Mouse (Mus musculus): ENCODE measurements around the gene Itga9. TPM values are rescaled to one million over a fixed set of nuclear protein-coding genes. Genes with fewer than 3 reads are reported as not detected.
A peak's percentile ranks its signal among the peaks of the same experiment; 100 is the strongest.

Itga9 gene
- polyA plus RNA-seq, 1 experiment from 2014 or later = 6.6 TPM

GRCm38 (mm10) chr9:118936071-118936470 is 329.6 kb downstream of the Itga9 start:
- H3K4me2 ChIP-seq = no peak overlapping the region
- WGBS (ENCODE audit: insufficient replicate concordance) = 72% methylated on average over 12 of the region's 12 CpGs
- H3K27me3 ChIP-seq (replicated peaks) = no peaks in the 10 kb centered on the region
- H3K4me1 ChIP-seq = peaks cover 22% of the 10 kb centered on the region
- H3K27ac ChIP-seq = no peak overlapping the region
- H3K36me3 ChIP-seq = no peaks in the 10 kb centered on the region
- H3K9ac ChIP-seq = no peak overlapping the region
- H3K4me3 ChIP-seq = no peak overlapping the region
- H3K9me3 ChIP-seq (replicated peaks) = no peaks in the 10 kb centered on the region
- no peak for ATAC-seq

GRCm38 (mm10) chr9:118937515-118937914 is 331.0 kb downstream of the Itga9 start:
- 62% methylated on average over 3 of the region's 3 CpGs for WGBS (ENCODE audit: insufficient replicate concordance)
- no peaks in the 10 kb centered on the region for H3K36me3 ChIP-seq
- H3K27ac ChIP-seq = no peak overlapping the region
- peaks cover 22% of the 10 kb centered on the region for H3K4me1 ChIP-seq
- no peak overlapping the region for H3K4me2 ChIP-seq
- H3K9me3 ChIP-seq (replicated peaks) = no peaks in the 10 kb centered on the region
- H3K9ac ChIP-seq = no peak overlapping the region
- no peak for ATAC-seq
- H3K27me3 ChIP-seq (replicated peaks) = no peaks in the 10 kb centered on the region
- no peak overlapping the region for H3K4me3 ChIP-seq

- Histone ChIP-seq H3K9me3 (replicated peaks) (no peaks in the 10 kb centered on the region), H3K36me3 (no peaks in the 10 kb centered on the region), H3K27me3 (replicated peaks) (no peaks in the 10 kb centered on the region), H3K27ac (no peak overlapping the region), H3K9ac (no peak overlapping the region), H3K4me1 (peaks cover 34% of the 10 kb centered on the region), H3K4me3 (no peak overlapping the region), H3K4me2 (no peak overlapping the region)
- 70% methylated on average over 13 of the region's 13 CpGs for WGBS (ENCODE audit: insufficient replicate concordance)
- 0 out of 2 replicates have a peak, but pooled peaks have one; percentile 10 for ATAC-seq
Measured at GRCm38 (mm10) chr9:118939410-118939809, 332.9 kb downstream of the Itga9 start.

- Histone ChIP-seq H3K4me1 (peaks cover 38% of the 10 kb centered on the region), H3K9ac (no peak overlapping the region), H3K27me3 (replicated peaks) (no peaks in the 10 kb centered on the region), H3K36me3 (no peaks in the 10 kb centered on the region), H3K4me2 (no peak overlapping the region), H3K4me3 (no peak overlapping the region), H3K9me3 (replicated peaks) (no peaks in the 10 kb centered on the region), H3K27ac (no peak overlapping the region)
- 0 out of 2 replicates have a peak, but pooled peaks have one; percentile 9 for ATAC-seq
- 82% methylated on average over 12 of the region's 12 CpGs for whole genome bisulfite sequencing (ENCODE audit: insufficient replicate concordance)
Measured at GRCm38 (mm10) chr9:118939831-118940230, 333.3 kb downstream of the Itga9 start.

GRCm38 (mm10) chr9:118940591-118941207 is 334.2 kb downstream of the Itga9 start:
- H3K27me3 ChIP-seq (replicated peaks) = no peaks in the 10 kb centered on the region
- no peak overlapping the region for H3K27ac ChIP-seq
- no peak for ATAC-seq
- H3K36me3 ChIP-seq = no peaks in the 10 kb centered on the region
- no peak overlapping the region for H3K4me3 ChIP-seq
- no peaks in the 10 kb centered on the region for H3K9me3 ChIP-seq (replicated peaks)
- H3K4me2 ChIP-seq = no peak overlapping the region
- peaks cover 38% of the 10 kb centered on the region for H3K4me1 ChIP-seq
- no peak overlapping the region for H3K9ac ChIP-seq
- WGBS (ENCODE audit: insufficient replicate concordance) = 83% methylated on average over 12 of the region's 12 CpGs

GRCm38 (mm10) chr9:118942030-118942429 is 335.5 kb downstream of the Itga9 start:
- H3K9ac ChIP-seq = no peak overlapping the region
- H3K4me3 ChIP-seq = no peak overlapping the region
- H3K4me1 ChIP-seq = peaks cover 34% of the 10 kb centered on the region
- H3K9me3 ChIP-seq (replicated peaks) = no peaks in the 10 kb centered on the region
- no peak for ATAC-seq
- 81% methylated on average over 4 of the region's 4 CpGs for WGBS (ENCODE audit: insufficient replicate concordance)
- H3K4me2 ChIP-seq = no peak overlapping the region
- no peak overlapping the region for H3K27ac ChIP-seq
- no peaks in the 10 kb centered on the region for H3K27me3 ChIP-seq (replicated peaks)
- H3K36me3 ChIP-seq = no peaks in the 10 kb centered on the region

- Histone ChIP-seq H3K4me3 (no peak overlapping the region), H3K27ac (no peak overlapping the region), H3K27me3 (replicated peaks) (no peaks in the 10 kb centered on the region), H3K4me2 (peak overlapping the region; percentile 30), H3K9ac (no peak overlapping the region), H3K36me3 (no peaks in the 10 kb centered on the region), H3K4me1 (peaks cover 28% of the 10 kb centered on the region), H3K9me3 (replicated peaks) (no peaks in the 10 kb centered on the region)
- ATAC-seq = no peak
- WGBS (ENCODE audit: insufficient replicate concordance) = 45% methylated on average over 5 of the region's 5 CpGs
Measured at GRCm38 (mm10) chr9:118943941-118944340, 337.5 kb downstream of the Itga9 start.

GRCm38 (mm10) chr9:118944388-118944787 is 337.9 kb downstream of the Itga9 start:
- Histone ChIP-seq H3K4me1 (peaks cover 25% of the 10 kb centered on the region), H3K27ac (no peak overlapping the region), H3K9me3 (replicated peaks) (no peaks in the 10 kb centered on the region), H3K27me3 (replicated peaks) (no peaks in the 10 kb centered on the region), H3K4me2 (peak overlapping the region; percentile 30), H3K4me3 (no peak overlapping the region), H3K9ac (no peak overlapping the region), H3K36me3 (no peaks in the 10 kb centered on the region)
- no peak for ATAC-seq
- 31% methylated on average over 12 of the region's 12 CpGs for WGBS (ENCODE audit: insufficient replicate concordance)

- 83% methylated on average over 5 of the region's 5 CpGs for WGBS (ENCODE audit: insufficient replicate concordance)
- no peak overlapping the region for H3K9ac ChIP-seq
- H3K36me3 ChIP-seq = no peaks in the 10 kb centered on the region; the same call in 1 of the 2 replicates
- H3K9me3 ChIP-seq (replicated peaks) = no peaks in the 10 kb centered on the region
- H3K4me1 ChIP-seq = peaks cover 30% of the 10 kb centered on the region
- no peaks in the 10 kb centered on the region for H3K27me3 ChIP-seq (replicated peaks)
- H3K4me2 ChIP-seq = no peak overlapping the region
- H3K4me3 ChIP-seq = no peak overlapping the region
- H3K27ac ChIP-seq = no peak overlapping the region
- ATAC-seq = no peak
Measured at GRCm38 (mm10) chr9:118948486-118948885, 342.0 kb downstream of the Itga9 start.

- no peaks in the 10 kb centered on the region; the same call in 1 of the 2 replicates for H3K36me3 ChIP-seq
- H3K27ac ChIP-seq = no peak overlapping the region
- no peaks in the 10 kb centered on the region for H3K9me3 ChIP-seq (replicated peaks)
- H3K9ac ChIP-seq = no peak overlapping the region
- no peak overlapping the region for H3K4me3 ChIP-seq
- no peaks in the 10 kb centered on the region for H3K27me3 ChIP-seq (replicated peaks)
- WGBS (ENCODE audit: insufficient replicate concordance) = 73% methylated on average over 8 of the region's 8 CpGs
- ATAC-seq = no peak
- H3K4me2 ChIP-seq = no peak overlapping the region
- peaks cover 24% of the 10 kb centered on the region for H3K4me1 ChIP-seq
Measured at GRCm38 (mm10) chr9:118949124-118949523, 342.6 kb downstream of the Itga9 start.

GRCm38 (mm10) chr9:118949654-118950053 is 343.2 kb downstream of the Itga9 start:
- WGBS (ENCODE audit: insufficient replicate concordance) = 73% methylated on average over 4 of the region's 4 CpGs
- ATAC-seq = no peak

GRCm38 (mm10) chr9:118950061-118950460 is 343.6 kb downstream of the Itga9 start:
- Histone ChIP-seq H3K27me3 (replicated peaks) (no peaks in the 10 kb centered on the region), H3K4me1 (peaks cover 17% of the 10 kb centered on the region), H3K9ac (no peak overlapping the region), H3K36me3 (no peaks in the 10 kb centered on the region; the same call in 1 of the 2 replicates), H3K9me3 (replicated peaks) (no peaks in the 10 kb centered on the region), H3K27ac (no peak overlapping the region), H3K4me2 (no peak overlapping the region), H3K4me3 (no peak overlapping the region)
- 58% methylated on average over 10 of the region's 10 CpGs for WGBS (ENCODE audit: insufficient replicate concordance)
- ATAC-seq = no peak

More at GRCm38 (mm10) chr9:118949654-118950053, 343.2 kb downstream of the Itga9 start:
- Histone ChIP-seq H3K9ac (no peak overlapping the region), H3K27me3 (replicated peaks) (no peaks in the 10 kb centered on the region), H3K4me3 (no peak overlapping the region), H3K36me3 (no peaks in the 10 kb centered on the region; the same call in 1 of the 2 replicates), H3K27ac (no peak overlapping the region), H3K4me2 (no peak overlapping the region), H3K4me1 (peaks cover 18% of the 10 kb centered on the region), H3K9me3 (replicated peaks) (no peaks in the 10 kb centered on the region)
